Mouse (Mus musculus) embryonic facial prominence, embryonic 15.5 days (tissue): ENCODE results near the gene Fbxl16. TPM values are rescaled to one million over a fixed set of nuclear protein-coding genes. Genes with fewer than 3 reads are reported as not detected.
"Not testable (repeated sequence)": the region's sequence is repeated elsewhere in the genome, so short reads cannot be mapped to it uniquely, and the experiment has no call there.

Experiments
- ATAC-seq: fragments of 200-750 bp; cut with Nextera tagmentation; 2 replicates; pipeline ENCODE4 v1.8.0; 2017; ENCODE audit warnings: low read depth, moderate TSS enrichment; ENCODE audit not compliant: insufficient number of reproducible peaks, low FRiP score, low TSS enrichment
- H3K27ac ChIP-seq: fragments of 300-500 bp; sonication (generic); replicated peaks from 2 replicates; pipeline ENCODE4 v1.5.1; 2015; ENCODE audit warnings: mild to moderate bottlenecking, inconsistent platforms
- H3K27me3 ChIP-seq: fragments of 300-500 bp; sonication (generic); 2 replicates; pipeline ENCODE4 v1.6.1; 2015; ENCODE audit warnings: inconsistent platforms
- H3K36me3 ChIP-seq: fragments of 300-500 bp; sonication (generic); 2 replicates; pipeline ENCODE4 v1.6.1; 2015; ENCODE audit warnings: mild to moderate bottlenecking, inconsistent platforms
- H3K4me1 ChIP-seq: fragments of 300-500 bp; sonication (generic); 2 replicates; pipeline ENCODE4 v1.6.1; 2015; ENCODE audit warnings: inconsistent platforms
- H3K4me2 ChIP-seq: fragments of 300-500 bp; sonication (generic); replicated peaks from 2 replicates; pipeline ENCODE4 v1.6.1; 2015; ENCODE audit warnings: mild to moderate bottlenecking, inconsistent platforms
- H3K4me3 ChIP-seq: fragments of 300-500 bp; sonication (generic); replicated peaks from 2 replicates; pipeline ENCODE4 v1.5.1; 2015; ENCODE audit warnings: mild to moderate bottlenecking, inconsistent platforms
- H3K9ac ChIP-seq: fragments of 300-500 bp; sonication (generic); 2 replicates; pipeline ENCODE4 v1.6.1; 2015; ENCODE audit warnings: inconsistent platforms
- H3K9me3 ChIP-seq: fragments of 300-500 bp; sonication (generic); replicated peaks from 2 replicates; pipeline ENCODE4 v1.6.1; 2016; ENCODE audit warnings: inconsistent platforms
- WGBS: fragments of 180-500 bp; shearing (Covaris S2); methylation state at CpG from one replicate; pipeline ENCODE4 v1.1.7; 2015; 5-methylcytosine and 5-hydroxymethylcytosine counted together
- polyA plus RNA-seq: library from polyadenylated mRNA; unstranded; fragments of >200 nt; fragmentation: Nextera tagmentation; extraction: Ambion mirVana; gene quantifications from 2 replicates; pipeline ENCODE4 v1.2.1, GENCODE M21; 2015

Fbxl16 gene
- polyA plus RNA-seq, 1 experiment from 2014 or later: 4.0 TPM

DNA sequence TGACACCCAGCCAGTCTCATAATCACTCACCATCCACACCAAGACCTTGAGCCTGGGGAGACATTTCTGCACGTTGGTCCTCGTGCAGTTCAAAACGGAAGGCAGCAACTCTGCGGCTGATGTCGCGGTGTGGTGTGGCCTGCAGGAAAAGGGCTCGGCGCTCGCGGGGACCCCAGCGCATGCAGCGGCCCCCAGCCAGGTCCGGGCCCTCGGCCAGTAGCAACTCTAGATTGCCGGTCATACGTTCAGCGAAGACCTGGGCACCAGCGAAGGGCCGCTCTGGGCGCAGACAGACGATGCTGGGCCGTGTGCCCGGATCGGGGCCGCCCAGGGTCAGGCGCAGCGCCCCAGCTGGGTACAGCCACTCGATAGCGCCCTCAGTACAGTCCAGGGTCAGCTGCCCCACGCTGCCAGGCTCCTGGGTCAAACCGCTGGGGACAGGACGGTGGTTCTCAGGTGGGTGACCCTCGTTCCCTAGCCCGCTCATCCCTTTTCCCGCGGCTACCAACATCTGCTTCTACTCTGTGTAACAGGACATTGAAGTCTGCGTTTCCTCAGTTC is 12.6 kb upstream of the Fbxl16 start:
- Histone ChIP-seq H3K4me1 (peaks cover 38% of the 10 kb centered on the region), H3K4me3 (peak overlapping the region; percentile 66), H3K27ac (no peak overlapping the region; the same call in 1 of the 2 replicates), H3K27me3 (no peaks in the 10 kb centered on the region), H3K4me2 (peak overlapping the region; percentile 89), H3K36me3 (0 out of 2 replicates have a peak, but pooled peaks cover 3% of the 10 kb centered on the region), H3K9ac (peak overlapping the region; percentile 33), H3K9me3 (no peaks in the 10 kb centered on the region)
- no peak; the same call in 1 of the 2 replicates for ATAC-seq
- WGBS: 1% methylated on average over 37 of the region's 37 CpGs

DNA sequence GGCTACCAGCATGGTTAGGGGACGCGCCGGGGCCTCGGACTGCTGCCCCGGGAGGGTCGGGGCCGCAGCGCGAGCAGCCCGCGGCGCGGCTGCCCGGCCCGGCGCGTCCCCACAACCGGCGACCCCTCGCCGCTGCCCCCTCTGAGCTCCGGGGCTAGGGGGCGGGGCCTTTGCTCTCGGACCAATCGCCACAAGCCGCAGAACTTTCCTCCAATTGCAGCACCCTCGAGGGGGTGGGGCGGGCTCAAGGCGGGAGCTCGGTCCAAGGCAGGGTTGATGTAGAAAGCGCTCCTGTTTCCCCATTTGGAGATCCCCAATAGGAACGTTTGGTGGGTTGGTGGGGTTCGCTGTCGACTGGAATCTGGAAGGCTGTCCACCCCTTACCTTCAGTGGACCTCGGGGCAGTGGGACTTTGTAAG is 11.9 kb upstream of the Fbxl16 start, which contains the start of gene Metrn:
Metrn (minus strand) TSS at position 186 of the 419 bp plus-strand sequence.
- peak; percentile 87 for ATAC-seq
- Histone ChIP-seq H3K4me2 (peak within 1 kb of the TSS; percentile 89), H3K27ac (no peak within 1 kb of the TSS; the same call in 1 of the 2 replicates), H3K36me3 (0 out of 2 replicates have a peak, but pooled peaks cover 3% of the 10 kb centered on the region), H3K27me3 (peaks cover 1% of the 10 kb centered on the region; the same call in 1 of the 2 replicates), H3K4me1 (peaks cover 31% of the 10 kb centered on the region), H3K9ac (peak within 1 kb of the TSS; percentile 33), H3K9me3 (no peaks in the 10 kb centered on the region), H3K4me3 (peak within 1 kb of the TSS; percentile 66)
- under 1% methylated on average over 35 of the region's 35 CpGs for WGBS

DNA sequence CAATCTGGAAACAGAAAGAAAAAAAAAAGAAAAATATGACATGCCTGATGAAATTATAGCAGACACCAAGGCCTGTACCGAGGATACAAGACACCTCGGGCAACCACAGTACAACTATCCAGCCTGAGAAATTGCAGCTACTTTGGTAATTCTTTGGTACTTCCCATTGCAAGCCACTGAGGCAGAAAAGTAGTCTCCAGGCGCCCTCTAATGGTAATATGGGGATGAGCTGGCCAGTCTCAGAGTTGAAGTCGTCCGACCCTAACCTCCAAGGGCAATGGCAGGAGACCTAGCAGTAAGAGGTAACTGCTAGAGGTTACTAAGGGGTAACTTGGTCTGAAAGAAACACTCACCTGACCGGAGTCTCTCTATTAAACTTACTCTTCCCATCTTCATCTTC is 7.9 kb upstream of the Fbxl16 start:
- no peak overlapping the region for H3K4me2 ChIP-seq
- H3K27ac ChIP-seq: no peak overlapping the region
- no peak for ATAC-seq
- 5% methylated on average over 6 of the region's 6 CpGs for WGBS
- H3K4me3 ChIP-seq: no peak overlapping the region
- H3K27me3 ChIP-seq: peaks cover 8% of the 10 kb centered on the region; the same call in 1 of the 2 replicates
- H3K9me3 ChIP-seq: no peaks in the 10 kb centered on the region
- H3K9ac ChIP-seq: no peak overlapping the region
- peaks cover 11% of the 10 kb centered on the region for H3K4me1 ChIP-seq
- no peaks in the 10 kb centered on the region for H3K36me3 ChIP-seq

DNA sequence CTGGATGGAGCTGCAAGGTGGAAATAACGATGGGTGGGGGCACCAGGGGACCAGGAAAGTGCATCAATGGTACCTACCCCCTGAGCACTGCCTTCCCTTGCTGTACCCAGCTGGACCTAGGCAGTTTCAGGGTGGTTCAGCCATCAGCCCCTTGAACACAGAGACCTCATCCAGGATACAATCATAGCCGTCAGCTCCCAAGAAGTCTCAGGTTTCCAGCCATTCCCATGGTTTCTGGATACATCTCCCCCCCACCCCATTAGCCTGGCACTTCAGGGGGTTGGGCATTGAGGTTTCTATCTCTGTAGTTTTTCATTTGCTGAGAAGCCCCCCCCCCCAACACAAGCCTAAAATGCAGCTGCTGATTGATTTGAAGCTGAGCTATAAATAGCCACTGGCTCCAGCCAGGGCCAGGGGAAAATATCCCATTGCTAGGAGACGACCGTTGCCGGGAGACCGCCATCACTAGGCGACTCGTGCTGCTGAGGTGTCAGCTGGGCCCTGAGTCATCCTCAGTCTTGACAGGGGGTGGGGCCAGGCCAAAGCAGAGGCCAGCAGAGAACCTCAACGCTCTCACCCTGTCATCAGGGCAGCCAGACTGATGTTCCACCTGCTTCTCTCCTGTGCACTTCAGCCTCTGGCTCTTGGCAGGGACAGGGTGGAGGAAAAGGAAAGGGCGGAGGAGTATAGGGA is 5.9 kb upstream of the Fbxl16 start:
- H3K4me1 ChIP-seq: no peaks in the 10 kb centered on the region
- 11% methylated on average over 10 of the region's 10 CpGs for WGBS
- H3K4me2 ChIP-seq: no peak overlapping the region
- peak; percentile 72 for ATAC-seq
- peaks cover 10% of the 10 kb centered on the region for H3K27me3 ChIP-seq
- H3K36me3 ChIP-seq: no peaks in the 10 kb centered on the region
- no peaks in the 10 kb centered on the region for H3K9me3 ChIP-seq
- no peak overlapping the region for H3K4me3 ChIP-seq
- no peak overlapping the region for H3K9ac ChIP-seq
- no peak overlapping the region for H3K27ac ChIP-seq

DNA sequence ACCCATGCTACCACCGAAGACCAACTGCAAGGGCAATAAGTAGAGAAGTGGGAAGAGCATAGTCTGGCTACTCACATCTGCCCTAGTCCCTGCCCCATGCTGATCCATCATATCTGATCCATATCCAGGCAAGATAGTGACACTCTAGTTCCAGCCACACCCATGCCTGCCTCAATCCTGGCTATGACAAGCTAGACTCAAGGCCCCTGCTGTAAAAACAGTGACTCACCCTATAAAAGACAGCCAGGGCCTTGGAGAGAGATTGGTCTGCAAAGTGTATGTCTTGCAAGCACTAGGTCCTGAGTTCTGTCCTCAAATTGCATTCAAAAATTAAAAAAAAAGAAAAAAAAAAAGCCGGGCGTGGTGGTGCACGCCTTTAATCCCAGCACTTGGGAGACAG is 2.4 kb upstream of the Fbxl16 start:
- H3K27ac ChIP-seq: no peak overlapping the region
- H3K9ac ChIP-seq: no peak overlapping the region
- H3K4me2 ChIP-seq: no peak overlapping the region
- no peaks in the 10 kb centered on the region for H3K36me3 ChIP-seq
- H3K27me3 ChIP-seq: peaks cover 45% of the 10 kb centered on the region
- WGBS: 79% methylated on average over 4 of the region's 4 CpGs
- no peak overlapping the region for H3K4me3 ChIP-seq
- H3K4me1 ChIP-seq: peaks cover 17% of the 10 kb centered on the region
- no peak for ATAC-seq
- no peaks in the 10 kb centered on the region for H3K9me3 ChIP-seq

DNA sequence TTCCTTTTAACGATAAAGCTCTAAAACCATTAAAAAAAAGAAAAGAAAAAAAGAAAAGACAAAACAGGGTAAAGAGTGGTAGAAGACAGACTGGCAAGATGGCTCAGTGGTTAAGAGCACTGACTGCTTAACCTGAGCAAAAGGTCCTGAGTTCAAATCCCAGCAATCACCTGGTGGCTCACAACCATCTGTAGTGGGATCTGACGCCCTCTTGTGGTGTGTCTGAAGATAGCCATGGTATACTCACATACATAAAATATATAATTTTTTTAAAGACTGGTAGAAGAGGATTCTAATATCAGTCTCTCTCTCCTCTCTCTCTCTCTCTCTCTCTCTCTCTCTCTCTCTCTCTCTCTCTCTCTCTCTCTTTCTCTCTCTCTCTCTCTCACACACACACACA is 1.4 kb upstream of the Fbxl16 start:
- not testable (repeated sequence) for ATAC-seq
- WGBS: 49% methylated on average over 2 of the region's 2 CpGs

DNA sequence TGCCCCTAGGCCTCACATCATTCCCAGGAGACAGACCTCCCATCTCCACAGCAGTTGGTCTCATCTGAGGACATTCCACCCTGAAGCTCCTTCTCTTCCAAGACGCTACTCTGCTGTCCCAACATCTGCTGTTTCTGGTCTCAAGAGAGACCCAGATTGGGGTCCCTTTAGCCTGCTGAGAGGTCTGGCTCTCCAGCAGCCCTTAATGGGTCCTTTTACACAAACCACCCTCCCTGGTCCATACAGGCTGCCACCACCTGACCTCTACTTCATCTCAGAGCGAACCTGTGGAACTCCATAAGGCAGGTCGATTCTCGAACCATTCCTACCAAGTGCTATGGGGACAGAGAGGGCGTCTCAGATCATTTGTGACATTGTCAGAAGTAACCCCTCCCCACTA is 857 bp upstream of the Fbxl16 start:
- Histone ChIP-seq H3K4me3 (peak overlapping the region; percentile 71), H3K9me3 (no peaks in the 10 kb centered on the region), H3K4me1 (peaks cover 18% of the 10 kb centered on the region), H3K36me3 (no peaks in the 10 kb centered on the region), H3K27me3 (peaks cover 51% of the 10 kb centered on the region), H3K27ac (no peak overlapping the region), H3K9ac (no peak overlapping the region), H3K4me2 (peak overlapping the region; percentile 97)
- WGBS: 40% methylated on average over 5 of the region's 5 CpGs
- no peak for ATAC-seq

More for the DNA sequence above, 1.4 kb upstream of the Fbxl16 start:
- H3K4me3 ChIP-seq, H3K9me3 ChIP-seq, H3K27ac ChIP-seq, H3K4me2 ChIP-seq, H3K36me3 ChIP-seq, H3K9ac ChIP-seq: not testable (repeated sequence)
- peaks cover 48% of the 10 kb centered on the region for H3K27me3 ChIP-seq
- peaks cover 17% of the 10 kb centered on the region for H3K4me1 ChIP-seq

DNA sequence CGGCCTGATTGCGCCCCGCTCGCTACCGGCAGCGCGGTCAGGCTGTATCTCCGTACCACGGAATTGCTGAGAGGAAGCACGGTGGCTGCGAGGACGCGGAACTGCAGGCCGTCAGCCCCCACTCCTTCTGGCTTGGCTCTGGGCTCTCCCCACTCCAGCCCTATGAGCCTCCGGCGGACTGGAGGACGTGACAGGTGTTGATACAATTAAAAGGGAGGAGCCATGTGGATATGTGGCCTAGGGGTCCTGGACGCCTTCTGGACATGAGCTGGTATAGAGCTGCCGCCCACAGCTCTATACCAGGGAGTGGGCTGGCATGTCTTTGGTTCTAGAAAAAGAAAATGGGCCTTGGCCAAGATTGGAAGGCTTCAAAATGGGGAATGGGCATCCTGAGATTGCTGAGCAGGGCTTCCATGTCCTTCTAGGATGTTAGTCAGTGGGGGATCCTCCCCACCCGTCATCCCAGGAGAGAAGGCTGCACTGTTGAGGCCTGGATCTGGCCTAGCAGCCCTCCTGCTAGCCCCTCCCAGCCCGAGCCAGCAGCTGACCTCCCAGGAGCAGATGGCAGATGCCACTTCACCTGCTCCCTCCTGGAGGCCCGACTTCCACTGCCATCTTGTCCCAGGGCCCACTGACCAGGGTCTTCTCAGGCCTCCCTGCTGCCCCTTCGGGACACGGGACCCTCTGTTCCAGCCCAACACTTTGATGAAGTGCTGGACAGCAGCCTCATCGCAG is 888 bp downstream of the Fbxl16 start:
- Histone ChIP-seq H3K27ac (no peak overlapping the region), H3K27me3 (peaks cover 52% of the 10 kb centered on the region), H3K4me1 (peaks cover 24% of the 10 kb centered on the region), H3K9me3 (no peaks in the 10 kb centered on the region), H3K36me3 (no peaks in the 10 kb centered on the region), H3K4me2 (peak overlapping the region; percentile 97), H3K4me3 (peak overlapping the region; percentile 71), H3K9ac (peak overlapping the region; percentile 48)
- ATAC-seq: peak; percentile 12; the same call in 1 of the 2 replicates
- WGBS: 8% methylated on average over 25 of the region's 25 CpGs

DNA sequence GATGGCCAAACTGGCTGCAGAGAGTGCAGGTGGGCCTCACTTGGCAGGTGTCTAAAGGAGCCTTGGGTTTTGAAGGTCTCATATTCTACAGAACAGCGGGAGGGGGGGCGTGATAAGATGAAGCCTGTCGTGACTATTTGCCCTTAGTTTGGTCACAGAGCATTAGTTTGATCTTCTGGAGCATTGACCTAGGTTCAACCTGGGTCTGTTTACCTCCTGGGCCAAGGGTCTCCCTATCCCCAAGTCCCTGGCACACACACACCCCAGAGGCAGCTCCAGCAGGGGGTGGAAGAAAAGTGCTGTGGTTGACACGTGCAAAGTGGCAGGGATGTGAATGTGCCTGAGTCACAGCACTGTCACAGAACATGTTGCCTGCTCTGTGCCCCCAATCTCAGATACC is 2.0 kb downstream of the Fbxl16 start:
- no peak for ATAC-seq
- WGBS: 78% methylated on average over 4 of the region's 4 CpGs
- H3K36me3 ChIP-seq: no peaks in the 10 kb centered on the region
- H3K9me3 ChIP-seq: no peaks in the 10 kb centered on the region
- H3K27ac ChIP-seq: no peak overlapping the region
- H3K4me3 ChIP-seq: no peak overlapping the region
- peaks cover 24% of the 10 kb centered on the region for H3K4me1 ChIP-seq
- peaks cover 52% of the 10 kb centered on the region for H3K27me3 ChIP-seq
- no peak overlapping the region for H3K9ac ChIP-seq
- no peak overlapping the region for H3K4me2 ChIP-seq

DNA sequence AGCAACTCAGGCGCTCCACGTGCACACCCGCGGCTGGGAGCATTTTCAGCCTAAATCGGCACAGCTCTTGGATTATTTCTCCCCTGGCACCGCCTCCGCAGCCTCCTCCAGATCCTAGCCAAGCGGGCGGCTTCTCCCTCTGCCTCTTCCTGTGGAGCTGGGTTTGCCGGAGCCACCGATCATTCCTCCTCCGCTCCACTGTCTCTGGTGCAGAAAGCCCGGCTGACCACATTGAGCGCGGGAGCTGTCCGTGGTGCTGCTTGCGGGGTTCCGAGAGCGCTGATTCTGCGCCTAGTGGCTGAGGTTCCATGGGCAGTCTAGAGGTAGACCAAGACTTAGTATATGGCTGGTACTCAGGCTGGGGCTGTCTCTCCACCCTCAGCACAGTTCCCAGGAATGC is 4.6 kb downstream of the Fbxl16 start:
- Histone ChIP-seq H3K27ac (no peak overlapping the region), H3K9me3 (no peaks in the 10 kb centered on the region), H3K9ac (no peak overlapping the region), H3K36me3 (no peaks in the 10 kb centered on the region), H3K4me1 (peaks cover 22% of the 10 kb centered on the region), H3K4me2 (peak overlapping the region; percentile 12; the same call in 1 of the 2 replicates), H3K27me3 (peaks cover 56% of the 10 kb centered on the region), H3K4me3 (no peak overlapping the region)
- ATAC-seq: no peak
- 2% methylated on average over 20 of the region's 20 CpGs for WGBS

DNA sequence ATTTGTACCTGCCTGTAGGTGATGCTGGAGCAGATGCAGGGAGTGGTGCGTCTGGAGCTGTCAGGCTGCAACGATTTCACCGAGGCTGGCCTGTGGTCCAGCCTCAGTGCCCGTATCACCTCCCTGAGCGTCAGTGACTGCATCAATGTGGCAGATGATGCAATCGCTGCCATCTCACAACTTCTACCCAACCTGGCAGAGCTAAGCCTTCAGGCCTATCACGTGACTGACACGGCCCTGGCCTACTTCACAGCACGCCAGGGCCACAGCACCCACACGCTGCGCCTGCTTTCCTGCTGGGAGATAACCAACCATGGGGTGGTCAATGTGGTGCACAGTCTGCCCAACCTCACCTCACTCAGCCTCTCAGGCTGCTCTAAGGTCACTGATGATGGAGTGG is 8.8 kb downstream of the Fbxl16 start:
- WGBS: 77% methylated on average over 11 of the region's 11 CpGs
- Histone ChIP-seq H3K4me2 (no peak overlapping the region), H3K4me3 (no peak overlapping the region), H3K9ac (no peak overlapping the region), H3K4me1 (peaks cover 15% of the 10 kb centered on the region), H3K27ac (no peak overlapping the region), H3K27me3 (peaks cover 46% of the 10 kb centered on the region), H3K36me3 (no peaks in the 10 kb centered on the region), H3K9me3 (no peaks in the 10 kb centered on the region)
- ATAC-seq: no peak
